Mouse (Mus musculus) neural tube, embryonic 14.5 days (tissue): ENCODE measurements around the gene Ptpro. TPM values are rescaled to one million over a fixed set of nuclear protein-coding genes. Genes with fewer than 3 reads are reported as not detected.

Source experiments
- ATAC-seq: fragments of 200-750 bp; cut with Nextera tagmentation; 2 replicates; pipeline ENCODE4 v1.8.0; 2017; ENCODE audit warnings: low read depth, mild to moderate bottlenecking, moderate TSS enrichment, moderate library complexity
- H3K27ac ChIP-seq: fragments of 300-500 bp; sonication (generic); 2 replicates; pipeline ENCODE4 v1.5.1; 2014; ENCODE audit warnings: low read depth, mild to moderate bottlenecking, control low read depth, low read length, moderate library complexity, mixed read lengths
- H3K27me3 ChIP-seq: fragments of 300-500 bp; sonication (generic); 2 replicates; pipeline ENCODE4 v1.6.1; 2014; ENCODE audit warnings: low read length; ENCODE audit not compliant: control insufficient read depth, insufficient read depth
- H3K36me3 ChIP-seq: fragments of 300-500 bp; sonication (generic); 2 replicates; pipeline ENCODE4 v1.6.1; 2014; ENCODE audit warnings: low read length, mixed read lengths; ENCODE audit not compliant: control insufficient read depth, insufficient read depth
- H3K4me1 ChIP-seq: fragments of 300-500 bp; sonication (generic); 2 replicates; pipeline ENCODE4 v1.6.1; 2014; ENCODE audit warnings: low read length; ENCODE audit not compliant: control insufficient read depth, insufficient read depth
- H3K4me2 ChIP-seq: fragments of 300-500 bp; sonication (generic); 2 replicates; pipeline ENCODE4 v1.6.1; 2014; ENCODE audit warnings: mild to moderate bottlenecking, low read depth, low read length, control low read depth
- H3K4me3 ChIP-seq: fragments of 300-500 bp; sonication (generic); 2 replicates; pipeline ENCODE4 v1.5.1; 2014; ENCODE audit warnings: low read depth, low read length, control low read depth, mixed read lengths
- H3K9ac ChIP-seq: fragments of 300-500 bp; sonication (generic); replicated peaks from 2 replicates; pipeline ENCODE4 v1.6.1; 2014; ENCODE audit warnings: low read depth, mild to moderate bottlenecking, control low read depth, low read length, mixed read lengths
- H3K9me3 ChIP-seq: fragments of 300-500 bp; sonication (generic); 2 replicates; pipeline ENCODE4 v1.6.1; 2016; ENCODE audit warnings: low read length; ENCODE audit not compliant: control insufficient read depth
- WGBS: fragments of 180-500 bp; shearing (Covaris S2); extraction: QIAGEN DNeasy Blood & Tissue Kit; methylation state at CpG from one replicate; pipeline ENCODE4 v1.1.7; 2014; 5-methylcytosine and 5-hydroxymethylcytosine counted together
- polyA plus RNA-seq: library from polyadenylated mRNA; unstranded; fragments of >200 nt; fragmentation: Nextera tagmentation; extraction: Ambion mirVana; gene quantifications from 2 replicates; pipeline ENCODE4 v1.2.1, GENCODE M21; 2014

Ptpro gene
- polyA plus RNA-seq, 1 experiment from 2014 or later, result 56.4 TPM

DNA sequence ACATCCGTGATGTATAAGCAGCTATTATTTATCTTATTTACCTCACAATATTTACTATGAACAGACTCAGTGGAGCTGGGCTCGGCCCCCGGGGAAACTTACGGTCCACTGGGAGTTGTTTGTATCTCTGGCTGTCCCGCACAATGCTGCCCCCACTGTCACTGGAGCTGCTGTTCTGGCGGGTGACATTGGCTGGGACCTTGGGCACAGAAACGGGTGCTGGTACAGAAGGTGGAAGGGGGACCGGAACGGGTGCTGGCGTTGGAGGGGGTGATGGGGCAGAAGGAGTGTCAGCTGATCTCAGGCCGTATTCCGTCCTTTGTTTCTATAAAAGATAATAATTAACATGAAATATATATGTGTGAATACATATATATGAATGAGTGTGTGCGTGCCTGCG lies 238.0 kb downstream of the Ptpro start:
- no peaks in the 10 kb centered on the region for H3K36me3 ChIP-seq
- 94% methylated on average over 14 of the region's 14 CpGs for WGBS
- no peak overlapping the region for H3K4me3 ChIP-seq
- no peak for ATAC-seq
- no peaks in the 10 kb centered on the region for H3K4me1 ChIP-seq
- no peaks in the 10 kb centered on the region for H3K27me3 ChIP-seq
- H3K9me3 ChIP-seq, result no peaks in the 10 kb centered on the region
- H3K4me2 ChIP-seq, result no peak overlapping the region
- H3K9ac ChIP-seq, result no peak overlapping the region
- H3K27ac ChIP-seq, result no peak overlapping the region

DNA sequence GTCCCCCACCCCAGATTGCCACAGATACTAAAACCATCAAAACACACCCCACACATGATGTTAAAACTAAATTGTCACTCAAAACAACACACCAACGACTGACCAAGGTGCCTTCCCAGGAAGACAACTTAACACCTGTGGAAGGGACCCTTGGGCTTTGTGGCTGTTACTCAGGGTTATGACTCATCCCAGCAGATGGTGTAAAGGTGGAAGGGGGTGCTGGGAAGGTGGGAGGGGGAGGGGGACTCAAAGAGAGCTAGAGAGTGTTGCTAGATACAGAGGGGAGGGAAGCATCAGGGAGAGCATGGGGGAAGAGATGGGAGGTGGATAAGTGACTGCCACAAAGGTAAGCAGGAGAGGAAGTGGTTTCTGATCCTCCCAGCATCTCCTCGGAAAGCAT lies 239.5 kb downstream of the Ptpro start:
- Histone ChIP-seq H3K4me1 (no peaks in the 10 kb centered on the region), H3K4me3 (no peak overlapping the region), H3K27ac (no peak overlapping the region), H3K36me3 (no peaks in the 10 kb centered on the region), H3K9me3 (no peaks in the 10 kb centered on the region), H3K9ac (no peak overlapping the region), H3K27me3 (no peaks in the 10 kb centered on the region), H3K4me2 (no peak overlapping the region)
- WGBS, result 79% methylated on average over 2 of the region's 2 CpGs
- no peak for ATAC-seq

DNA sequence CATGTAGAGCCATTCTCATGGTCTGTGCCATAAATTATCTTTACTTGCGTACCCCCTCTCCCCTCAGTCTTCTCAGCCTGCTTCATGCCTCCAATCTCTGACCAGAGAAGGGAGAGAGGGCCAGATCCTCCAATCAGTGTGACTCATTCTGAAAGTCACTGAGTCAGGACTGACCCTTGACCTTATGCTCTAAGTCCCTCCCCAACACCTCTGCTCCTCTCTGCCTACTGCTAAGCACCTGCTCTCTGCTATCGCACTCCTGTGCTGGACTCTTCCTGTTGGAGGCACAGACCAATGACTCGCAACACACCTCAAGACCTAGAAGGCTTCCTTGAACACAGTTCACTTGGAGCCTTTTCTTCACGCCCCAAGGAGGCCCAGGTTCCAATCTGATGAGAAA lies 240.5 kb downstream of the Ptpro start:
- H3K9ac ChIP-seq, result no peak overlapping the region
- no peak overlapping the region for H3K4me3 ChIP-seq

DNA sequence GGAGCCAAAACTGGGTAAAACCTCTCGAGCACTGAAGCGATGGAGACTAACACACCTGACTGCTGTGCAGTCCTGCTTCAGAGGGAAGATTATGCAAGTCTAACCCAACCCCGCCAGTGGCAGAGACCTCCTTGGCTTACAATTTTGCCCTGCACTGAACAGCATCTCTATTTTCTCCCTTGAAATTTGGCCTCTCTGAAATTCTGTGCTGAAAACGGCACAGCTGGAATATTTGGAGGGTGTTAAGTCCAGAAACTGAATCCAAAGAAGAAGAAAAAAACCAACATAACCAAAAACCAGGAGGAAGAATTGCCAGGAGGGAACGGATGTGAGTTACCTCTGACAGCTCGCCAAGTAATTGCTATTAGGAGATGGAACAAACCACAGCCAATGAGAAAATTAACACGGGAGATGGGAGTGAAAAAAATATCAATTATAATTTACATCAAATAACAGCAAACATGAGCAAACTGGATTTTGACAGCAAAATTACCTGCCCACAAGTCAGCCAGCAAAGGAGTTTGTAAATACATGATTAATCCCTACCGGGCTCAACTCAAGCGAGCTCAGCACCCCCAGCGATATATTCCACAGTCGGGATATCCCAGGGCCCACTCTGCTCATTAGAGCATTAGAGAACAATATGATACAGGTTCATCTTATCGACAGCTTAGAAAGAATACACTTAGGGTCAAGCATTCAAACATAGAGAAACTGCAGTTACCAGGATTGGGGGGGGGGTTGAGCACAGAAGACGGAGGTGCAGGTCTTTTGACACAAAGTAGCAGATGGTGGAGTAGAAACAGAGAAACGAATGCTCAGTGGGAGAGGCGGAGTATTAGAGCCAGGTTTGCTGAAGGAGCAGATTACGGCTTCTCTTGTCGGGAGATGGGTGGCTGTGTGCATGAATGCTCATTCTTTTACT lies 241.4 kb downstream of the Ptpro start:
- Histone ChIP-seq H3K4me2 (no peak overlapping the region), H3K27ac (no peak overlapping the region), H3K4me1 (no peaks in the 10 kb centered on the region), H3K27me3 (no peaks in the 10 kb centered on the region), H3K9ac (no peak overlapping the region), H3K9me3 (no peaks in the 10 kb centered on the region), H3K4me3 (no peak overlapping the region), H3K36me3 (no peaks in the 10 kb centered on the region)
- no peak for ATAC-seq
- 83% methylated on average over 17 of the region's 17 CpGs for WGBS

More for the DNA sequence above, 240.5 kb downstream of the Ptpro start:
- Histone ChIP-seq H3K27ac (no peak overlapping the region), H3K36me3 (no peaks in the 10 kb centered on the region), H3K9me3 (no peaks in the 10 kb centered on the region), H3K4me1 (no peaks in the 10 kb centered on the region), H3K27me3 (no peaks in the 10 kb centered on the region), H3K4me2 (no peak overlapping the region)
- WGBS, result 90% methylated on average over 4 of the region's 4 CpGs
- no peak for ATAC-seq

DNA sequence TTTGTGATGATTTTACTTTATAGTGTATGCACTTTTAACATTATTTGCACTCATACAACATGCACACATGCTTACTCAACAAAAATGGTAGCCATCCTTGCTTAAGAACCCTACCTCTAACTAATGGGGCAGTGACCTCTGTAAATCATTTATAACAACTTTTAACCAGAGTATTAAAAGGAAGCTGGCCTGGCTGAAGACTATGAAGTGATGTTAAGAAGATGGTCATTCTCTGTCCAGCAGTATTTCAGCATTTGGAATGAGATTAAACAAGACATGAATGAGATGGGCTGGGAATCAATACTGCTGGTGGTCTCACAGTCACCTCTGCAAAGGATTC lies 242.0 kb downstream of the Ptpro start:
- no peaks in the 10 kb centered on the region for H3K36me3 ChIP-seq
- no peaks in the 10 kb centered on the region for H3K9me3 ChIP-seq
- H3K9ac ChIP-seq, result no peak overlapping the region
- no peak overlapping the region for H3K4me3 ChIP-seq
- ATAC-seq, result no peak
- H3K4me2 ChIP-seq, result no peak overlapping the region
- H3K4me1 ChIP-seq, result no peaks in the 10 kb centered on the region
- no peak overlapping the region for H3K27ac ChIP-seq
- H3K27me3 ChIP-seq, result no peaks in the 10 kb centered on the region

DNA sequence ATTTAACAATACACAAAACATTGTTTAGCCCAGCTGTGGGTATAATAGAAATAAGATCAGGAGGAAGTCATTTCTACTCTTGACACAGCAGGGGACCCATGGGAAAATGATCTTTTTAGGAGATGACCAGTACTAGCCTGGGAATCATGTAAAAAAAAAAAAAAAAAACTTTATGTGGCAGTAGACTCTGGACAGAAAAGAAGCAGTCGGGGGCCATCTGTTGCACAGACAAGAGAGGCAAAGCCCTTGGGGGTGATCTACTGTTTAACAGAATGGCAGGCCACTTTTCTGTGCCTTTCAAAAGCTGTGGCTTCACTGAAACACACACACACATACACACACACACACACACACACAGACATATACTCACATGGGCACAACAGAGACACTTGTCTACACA lies 242.7 kb downstream of the Ptpro start:
- no peak overlapping the region for H3K9ac ChIP-seq
- no peak overlapping the region for H3K4me3 ChIP-seq
- ATAC-seq, result no peak
- H3K27ac ChIP-seq, result no peak overlapping the region
- H3K4me1 ChIP-seq, result no peaks in the 10 kb centered on the region
- H3K9me3 ChIP-seq, result no peaks in the 10 kb centered on the region
- 25% methylated on average over 1 of the region's 1 CpGs for WGBS
- no peaks in the 10 kb centered on the region for H3K27me3 ChIP-seq
- no peak overlapping the region for H3K4me2 ChIP-seq
- H3K36me3 ChIP-seq, result no peaks in the 10 kb centered on the region

DNA sequence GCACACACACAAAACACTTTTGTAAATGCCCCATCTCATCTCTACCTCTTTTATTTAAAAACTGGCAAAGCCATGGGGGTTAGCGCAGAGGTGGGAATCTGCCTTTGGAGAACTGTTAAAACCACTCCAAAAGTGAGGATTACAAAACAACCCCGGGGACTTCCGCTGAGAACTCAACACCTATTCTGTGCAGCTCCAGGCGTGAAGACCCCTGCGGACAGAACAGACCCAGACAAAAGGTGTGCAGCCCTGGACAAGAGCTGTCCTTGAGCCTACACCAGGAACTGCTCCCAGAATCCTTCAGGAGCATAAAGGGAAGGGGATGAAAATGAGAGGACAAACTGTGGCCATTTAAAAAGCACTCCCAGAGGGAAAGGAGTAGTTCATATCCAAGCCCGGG lies 243.1 kb downstream of the Ptpro start:
- no peak overlapping the region for H3K4me3 ChIP-seq
- no peak overlapping the region for H3K4me2 ChIP-seq
- WGBS, result 75% methylated on average over 6 of the region's 6 CpGs
- no peak overlapping the region for H3K9ac ChIP-seq
- H3K36me3 ChIP-seq, result no peaks in the 10 kb centered on the region
- H3K4me1 ChIP-seq, result no peaks in the 10 kb centered on the region
- no peak overlapping the region for H3K27ac ChIP-seq
- no peaks in the 10 kb centered on the region for H3K9me3 ChIP-seq
- ATAC-seq, result no peak
- no peaks in the 10 kb centered on the region for H3K27me3 ChIP-seq

DNA sequence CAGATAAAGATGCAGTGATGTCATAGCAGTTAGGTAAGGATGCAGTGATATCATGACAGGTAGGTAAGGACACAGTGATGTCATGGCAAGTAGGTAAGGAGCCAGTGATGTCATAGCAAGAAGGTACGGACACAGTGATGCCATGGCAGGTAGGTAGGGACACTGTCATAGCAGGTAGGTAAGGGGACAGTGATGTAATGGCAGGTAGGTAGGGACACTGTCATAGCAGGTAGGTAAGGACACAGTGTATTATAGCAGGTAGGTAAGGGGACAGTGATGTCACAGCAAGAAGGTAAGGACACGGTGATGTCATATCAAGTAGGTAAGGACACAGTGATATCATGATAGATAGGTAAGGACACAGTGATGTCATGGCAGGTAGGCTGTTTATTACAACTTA lies 244.4 kb downstream of the Ptpro start:
- ATAC-seq, result no peak
- Histone ChIP-seq H3K9me3 (no peaks in the 10 kb centered on the region), H3K36me3 (no peaks in the 10 kb centered on the region), H3K4me3 (no peak overlapping the region), H3K27me3 (no peaks in the 10 kb centered on the region), H3K27ac (no peak overlapping the region), H3K4me2 (no peak overlapping the region), H3K4me1 (no peaks in the 10 kb centered on the region), H3K9ac (no peak overlapping the region)
- 98% methylated on average over 2 of the region's 2 CpGs for WGBS

DNA sequence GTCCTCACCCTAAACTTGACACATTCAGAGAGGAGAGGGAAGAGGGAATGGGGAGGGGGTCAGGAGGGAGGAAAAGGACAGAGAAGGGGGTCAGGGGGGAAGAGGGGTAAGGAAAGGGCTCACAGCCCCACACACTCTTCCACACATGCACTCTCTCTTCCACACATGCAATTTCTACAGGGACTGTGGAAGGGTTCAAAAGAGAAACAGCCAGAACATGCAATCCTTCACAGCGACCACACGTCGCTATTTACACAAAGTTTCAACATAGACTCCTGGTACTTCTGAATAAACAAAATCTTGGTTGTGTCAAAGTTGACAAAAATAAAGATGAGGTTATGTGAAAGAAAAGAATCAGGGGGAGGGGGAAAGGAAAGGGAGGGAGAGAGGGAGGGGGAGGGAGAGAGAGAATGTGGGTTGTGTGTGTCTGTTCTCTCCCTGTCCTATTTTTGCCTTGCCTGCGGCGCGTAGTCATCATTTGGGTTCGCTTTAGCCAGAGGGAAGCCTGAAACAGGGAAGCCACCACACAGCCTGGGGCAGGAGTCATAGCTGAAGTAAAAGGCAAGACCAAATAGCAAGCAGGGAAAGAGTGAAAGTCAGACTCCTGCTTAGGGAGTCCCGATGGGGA lies 245.2 kb downstream of the Ptpro start:
- ATAC-seq, result no peak
- H3K4me2 ChIP-seq, result no peak overlapping the region
- no peaks in the 10 kb centered on the region for H3K4me1 ChIP-seq
- H3K9ac ChIP-seq, result no peak overlapping the region
- H3K27me3 ChIP-seq, result no peaks in the 10 kb centered on the region
- WGBS, result 93% methylated on average over 8 of the region's 8 CpGs
- no peaks in the 10 kb centered on the region for H3K36me3 ChIP-seq
- H3K27ac ChIP-seq, result no peak overlapping the region
- no peaks in the 10 kb centered on the region for H3K9me3 ChIP-seq
- no peak overlapping the region for H3K4me3 ChIP-seq
